Mouse (Mus musculus): ENCODE measurements around the gene Ppm1h. TPM values are rescaled to one million over a fixed set of nuclear protein-coding genes. Genes with fewer than 3 reads are reported as not detected.
A peak's percentile ranks its signal among the peaks of the same experiment; 100 is the strongest.
"Not testable (repeated sequence)": the region's sequence is repeated elsewhere in the genome, so short reads cannot be mapped to it uniquely, and the experiment has no call there.

The Ppm1h gene
- polyA plus RNA-seq, 1 experiment from 2014 or later = 24.7 TPM

DNA sequence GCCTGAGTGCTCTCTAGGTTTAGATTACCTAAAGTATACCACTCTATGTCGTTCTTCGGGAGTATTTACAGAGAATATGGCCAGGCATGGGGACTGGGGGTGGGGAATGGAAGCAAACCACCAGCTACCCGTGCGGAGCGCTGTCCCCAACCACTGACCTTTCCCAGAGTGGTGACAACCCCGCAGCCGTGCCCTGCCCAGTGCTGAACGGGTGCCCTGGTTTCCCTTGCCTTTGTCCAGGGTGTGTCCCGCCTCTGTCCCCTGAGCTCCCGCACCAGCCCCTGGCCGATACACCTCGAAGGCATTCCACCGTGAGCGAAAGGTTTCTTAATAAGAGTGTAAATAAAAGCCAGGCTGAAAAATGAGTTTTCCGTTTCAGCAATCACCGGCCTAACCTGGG lies 282.2 kb downstream of the Ppm1h start:
- no peak overlapping the region for H3K4me2 ChIP-seq (replicated peaks; ENCODE audit: low read depth, low read length)
- H3K9ac ChIP-seq (replicated peaks; ENCODE audit: low read length) = no peak overlapping the region
- H3K27ac ChIP-seq (ENCODE audit: low read length) = no peak overlapping the region
- no peaks in the 10 kb centered on the region for H3K27me3 ChIP-seq (ENCODE audit: insufficient read depth, low read length)
- ATAC-seq (ENCODE audit: low FRiP score, low TSS enrichment) = no peak
- peaks cover 15% of the 10 kb centered on the region for H3K4me1 ChIP-seq (ENCODE audit: insufficient read depth, low read length)
- H3K36me3 ChIP-seq (ENCODE audit: insufficient read depth, low read length) = no peaks in the 10 kb centered on the region
- 65% methylated on average over 16 of the region's 16 CpGs for WGBS
- H3K4me3 ChIP-seq (ENCODE audit: low read length) = no peak overlapping the region
- H3K9me3 ChIP-seq (ENCODE audit: low read length) = 0 out of 2 replicates have a peak, but pooled peaks cover 5% of the 10 kb centered on the region

- Histone ChIP-seq H3K36me3 (ENCODE audit: insufficient read depth, low read length) (no peaks in the 10 kb centered on the region), H3K9ac (replicated peaks; ENCODE audit: low read length) (no peak overlapping the region), H3K4me2 (replicated peaks; ENCODE audit: low read depth, low read length) (no peak overlapping the region), H3K27me3 (ENCODE audit: insufficient read depth, low read length) (no peaks in the 10 kb centered on the region), H3K4me1 (ENCODE audit: insufficient read depth, low read length) (peaks cover 15% of the 10 kb centered on the region), H3K4me3 (ENCODE audit: low read length) (no peak overlapping the region), H3K9me3 (ENCODE audit: low read length) (0 out of 2 replicates have a peak, but pooled peaks cover 5% of the 10 kb centered on the region), H3K27ac (ENCODE audit: low read length) (no peak overlapping the region)
- no peak for ATAC-seq (ENCODE audit: low FRiP score, low TSS enrichment)
- whole genome bisulfite sequencing = 66% methylated on average over 9 of the region's 9 CpGs
Observed at GRCm38 (mm10) chr10:122961494-122961893, 282.9 kb downstream of the Ppm1h start.

DNA sequence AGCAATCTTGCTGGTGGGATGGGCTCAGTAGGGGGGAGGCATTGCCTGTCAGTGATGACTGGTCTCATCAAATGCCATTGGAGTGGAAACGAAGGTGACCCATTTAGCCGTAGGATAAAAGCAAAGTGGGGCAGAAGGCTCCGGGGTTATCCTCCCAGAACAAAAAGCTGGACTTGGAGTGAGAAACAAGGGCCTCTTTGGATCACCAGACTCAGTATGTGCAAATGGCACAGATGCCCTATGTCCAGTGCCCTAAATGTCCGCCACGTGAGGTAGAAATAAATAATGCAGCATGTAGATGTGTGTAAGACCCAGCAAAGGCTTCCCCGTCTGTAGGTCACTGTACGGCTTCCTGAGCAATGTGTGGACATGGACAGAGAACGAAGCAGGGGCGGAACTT lies 284.1 kb downstream of the Ppm1h start:
- Histone ChIP-seq H3K27ac (ENCODE audit: low read length) (no peak overlapping the region), H3K27me3 (ENCODE audit: insufficient read depth, low read length) (no peaks in the 10 kb centered on the region), H3K9ac (replicated peaks; ENCODE audit: low read length) (no peak overlapping the region), H3K4me3 (ENCODE audit: low read length) (no peak overlapping the region), H3K4me1 (ENCODE audit: insufficient read depth, low read length) (peaks cover 15% of the 10 kb centered on the region), H3K36me3 (ENCODE audit: insufficient read depth, low read length) (no peaks in the 10 kb centered on the region), H3K9me3 (ENCODE audit: low read length) (0 out of 2 replicates have a peak, but pooled peaks cover 5% of the 10 kb centered on the region), H3K4me2 (replicated peaks; ENCODE audit: low read depth, low read length) (no peak overlapping the region)
- WGBS = 53% methylated on average over 9 of the region's 9 CpGs
- ATAC-seq (ENCODE audit: low FRiP score, low TSS enrichment) = no peak

- peak overlapping the region; percentile 34 for H3K9ac ChIP-seq (replicated peaks; ENCODE audit: low read length)
- H3K4me3 ChIP-seq (ENCODE audit: low read length) = peak overlapping the region; percentile 27
- peak overlapping the region; percentile 51 for H3K27ac ChIP-seq (ENCODE audit: low read length)
- no peaks in the 10 kb centered on the region for H3K36me3 ChIP-seq (ENCODE audit: insufficient read depth, low read length)
- H3K9me3 ChIP-seq (ENCODE audit: low read length) = 0 out of 2 replicates have a peak, but pooled peaks cover 5% of the 10 kb centered on the region
- peak; percentile 62; the same call in 1 of the 2 replicates for ATAC-seq (ENCODE audit: low FRiP score, low TSS enrichment)
- H3K27me3 ChIP-seq (ENCODE audit: insufficient read depth, low read length) = no peaks in the 10 kb centered on the region
- peak overlapping the region; percentile 46 for H3K4me2 ChIP-seq (replicated peaks; ENCODE audit: low read depth, low read length)
- peaks cover 15% of the 10 kb centered on the region for H3K4me1 ChIP-seq (ENCODE audit: insufficient read depth, low read length)
- 9% methylated on average over 21 of the region's 21 CpGs for WGBS
Observed at GRCm38 (mm10) chr10:122963463-122964240, 285.1 kb downstream of the Ppm1h start.

DNA sequence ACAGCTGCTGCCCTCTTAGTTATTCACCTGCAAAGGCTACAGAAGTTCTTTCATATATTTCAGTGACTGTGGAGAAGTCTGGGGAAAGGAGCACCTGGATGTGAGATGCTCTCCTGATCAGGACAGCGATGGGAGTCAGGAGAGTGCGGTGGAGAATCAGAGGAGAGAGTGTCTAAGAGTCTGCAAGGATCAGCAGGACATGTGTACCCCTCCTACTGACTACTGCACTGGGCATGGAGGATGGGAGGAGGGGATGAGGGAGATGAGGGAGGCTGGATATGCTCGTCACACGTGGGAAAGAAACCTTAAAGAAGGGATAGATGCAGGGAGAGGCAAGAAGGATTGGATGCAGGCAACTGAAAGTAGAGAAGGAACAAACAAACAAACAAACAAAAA lies 285.7 kb downstream of the Ppm1h start:
- Histone ChIP-seq H3K9me3 (ENCODE audit: low read length) (0 out of 2 replicates have a peak, but pooled peaks cover 5% of the 10 kb centered on the region), H3K4me2 (replicated peaks; ENCODE audit: low read depth, low read length) (peak overlapping the region; percentile 46; the same call in 1 of the 2 replicates), H3K36me3 (ENCODE audit: insufficient read depth, low read length) (no peaks in the 10 kb centered on the region), H3K9ac (replicated peaks; ENCODE audit: low read length) (peak overlapping the region; percentile 34), H3K4me3 (ENCODE audit: low read length) (no peak overlapping the region), H3K27ac (ENCODE audit: low read length) (peak overlapping the region; percentile 51), H3K27me3 (ENCODE audit: insufficient read depth, low read length) (no peaks in the 10 kb centered on the region), H3K4me1 (ENCODE audit: insufficient read depth, low read length) (peaks cover 15% of the 10 kb centered on the region)
- 40% methylated on average over 4 of the region's 4 CpGs for WGBS
- ATAC-seq (ENCODE audit: low FRiP score, low TSS enrichment) = no peak

- not testable (repeated sequence) for H3K4me3 ChIP-seq (ENCODE audit: low read length); H3K27ac ChIP-seq (ENCODE audit: low read length); H3K36me3 ChIP-seq (ENCODE audit: insufficient read depth, low read length); ATAC-seq (ENCODE audit: low FRiP score, low TSS enrichment); H3K27me3 ChIP-seq (ENCODE audit: insufficient read depth, low read length); H3K9me3 ChIP-seq (ENCODE audit: low read length); H3K4me2 ChIP-seq (replicated peaks; ENCODE audit: low read depth, low read length); H3K9ac ChIP-seq (replicated peaks; ENCODE audit: low read length)
- H3K4me1 ChIP-seq (ENCODE audit: insufficient read depth, low read length) = peaks cover 15% of the 10 kb centered on the region
- WGBS = 88% methylated on average over 4 of the region's 5 CpGs
Observed at GRCm38 (mm10) chr10:122965650-122966049, 287.1 kb downstream of the Ppm1h start.

GRCm38 (mm10) chr10:122966421-122966820 lies 287.9 kb downstream of the Ppm1h start:
- Histone ChIP-seq H3K9ac (replicated peaks; ENCODE audit: low read length) (no peak overlapping the region), H3K9me3 (ENCODE audit: low read length) (no peaks in the 10 kb centered on the region), H3K4me2 (replicated peaks; ENCODE audit: low read depth, low read length) (no peak overlapping the region), H3K27ac (ENCODE audit: low read length) (no peak overlapping the region), H3K4me1 (ENCODE audit: insufficient read depth, low read length) (peaks cover 15% of the 10 kb centered on the region), H3K27me3 (ENCODE audit: insufficient read depth, low read length) (no peaks in the 10 kb centered on the region), H3K36me3 (ENCODE audit: insufficient read depth, low read length) (no peaks in the 10 kb centered on the region), H3K4me3 (ENCODE audit: low read length) (no peak overlapping the region)
- 43% methylated on average over 7 of the region's 7 CpGs for WGBS
- ATAC-seq (ENCODE audit: low FRiP score, low TSS enrichment) = no peak

- WGBS = 81% methylated on average over 7 of the region's 7 CpGs
- no peaks in the 10 kb centered on the region for H3K36me3 ChIP-seq (ENCODE audit: insufficient read depth, low read length)
- no peaks in the 10 kb centered on the region for H3K27me3 ChIP-seq (ENCODE audit: insufficient read depth, low read length)
- H3K4me2 ChIP-seq (replicated peaks; ENCODE audit: low read depth, low read length) = no peak overlapping the region
- no peaks in the 10 kb centered on the region for H3K4me1 ChIP-seq (ENCODE audit: insufficient read depth, low read length)
- H3K9ac ChIP-seq (replicated peaks; ENCODE audit: low read length) = no peak overlapping the region
- no peak for ATAC-seq (ENCODE audit: low FRiP score, low TSS enrichment)
- H3K9me3 ChIP-seq (ENCODE audit: low read length) = no peaks in the 10 kb centered on the region
- H3K27ac ChIP-seq (ENCODE audit: low read length) = no peak overlapping the region
- no peak overlapping the region for H3K4me3 ChIP-seq (ENCODE audit: low read length)
Observed at GRCm38 (mm10) chr10:122970188-122970587, 291.6 kb downstream of the Ppm1h start.

- no peaks in the 10 kb centered on the region for H3K27me3 ChIP-seq (ENCODE audit: insufficient read depth, low read length)
- no peaks in the 10 kb centered on the region for H3K4me1 ChIP-seq (ENCODE audit: insufficient read depth, low read length)
- no peak for ATAC-seq (ENCODE audit: low FRiP score, low TSS enrichment)
- H3K36me3 ChIP-seq (ENCODE audit: insufficient read depth, low read length) = no peaks in the 10 kb centered on the region
- no peak overlapping the region for H3K4me2 ChIP-seq (replicated peaks; ENCODE audit: low read depth, low read length)
- H3K4me3 ChIP-seq (ENCODE audit: low read length) = no peak overlapping the region
- H3K9ac ChIP-seq (replicated peaks; ENCODE audit: low read length) = no peak overlapping the region
- H3K27ac ChIP-seq (ENCODE audit: low read length) = no peak overlapping the region
- no peaks in the 10 kb centered on the region for H3K9me3 ChIP-seq (ENCODE audit: low read length)
Observed at GRCm38 (mm10) chr10:122973241-122973640, 294.7 kb downstream of the Ppm1h start.

- WGBS = 64% methylated on average over 9 of the region's 9 CpGs
- Histone ChIP-seq H3K27ac (ENCODE audit: low read length) (no peak overlapping the region), H3K9me3 (ENCODE audit: low read length) (peaks cover 3% of the 10 kb centered on the region; the same call in 1 of the 2 replicates), H3K4me3 (ENCODE audit: low read length) (no peak overlapping the region), H3K4me1 (ENCODE audit: insufficient read depth, low read length) (no peaks in the 10 kb centered on the region), H3K36me3 (ENCODE audit: insufficient read depth, low read length) (peaks cover 16% of the 10 kb centered on the region), H3K27me3 (ENCODE audit: insufficient read depth, low read length) (no peaks in the 10 kb centered on the region), H3K4me2 (replicated peaks; ENCODE audit: low read depth, low read length) (no peak overlapping the region), H3K9ac (replicated peaks; ENCODE audit: low read length) (no peak overlapping the region)
- ATAC-seq (ENCODE audit: low FRiP score, low TSS enrichment) = no peak
Observed at GRCm38 (mm10) chr10:122976038-122976437, 297.5 kb downstream of the Ppm1h start.

Measured in kidney, embryonic 16.5 days (tissue).